Mouse (Mus musculus) myocyte (in vitro differentiated cells): ENCODE measurements around the gene Tnpo2.

ENCODE experiments used
- E2F4 ChIP-seq: IDR thresholded peaks from one replicate; pipeline ENCODE4 v1.6.1; 2011; ENCODE audit warnings: mild to moderate bottlenecking, control low read depth, moderate library complexity; ENCODE audit not compliant: insufficient read depth
- POLR2A ChIP-seq: IDR thresholded peaks from one replicate; pipeline ENCODE4 v1.6.1; 2011; ENCODE audit warnings: low read depth, mild to moderate bottlenecking, control low read depth, moderate library complexity; ENCODE audit not compliant: insufficient read length

GRCm38 (mm10) chr8:84995680-84996079 lies 41.0 kb upstream of the Tnpo2 start:
- no peak for TF ChIP-seq POLR2A
- no peak for TF ChIP-seq E2F4
